Mouse (Mus musculus): ENCODE data around the gene Rab3a. TPM values are rescaled to one million over a fixed set of nuclear protein-coding genes. Genes with fewer than 3 reads are reported as not detected.
A peak's percentile ranks its signal among the peaks of the same experiment; 100 is the strongest.

Rab3a gene
- polyA plus RNA-seq, 1 experiment from 2014 or later = 56.6 TPM

DNA sequence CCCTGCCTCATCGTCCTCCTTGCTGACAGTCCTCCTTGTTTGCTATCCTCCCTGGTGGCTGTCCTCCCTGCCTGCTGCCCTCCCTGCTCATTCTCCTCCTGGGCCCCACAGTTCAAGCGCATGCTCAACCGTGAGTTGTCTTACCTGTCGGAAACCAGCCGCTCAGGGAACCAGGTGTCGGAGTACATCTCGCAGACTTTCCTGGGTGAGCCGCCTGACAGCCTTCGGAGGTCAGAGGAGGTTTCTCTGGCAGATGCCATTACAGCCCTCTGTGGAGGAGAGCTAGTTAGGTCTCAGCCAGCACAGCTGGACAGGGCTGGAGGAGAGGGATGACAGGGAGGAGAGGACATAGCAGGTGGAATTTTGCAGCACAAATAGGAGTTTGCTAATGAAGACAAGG, 7.8 kb upstream of the Rab3a start:
- H3K9me3 ChIP-seq (ENCODE audit: control insufficient read depth, low read length) = no peaks in the 10 kb centered on the region
- 75% methylated on average over 9 of the region's 9 CpGs for WGBS
- no peak overlapping the region for H3K4me3 ChIP-seq (ENCODE audit: low read depth, low read length)
- no peaks in the 10 kb centered on the region for H3K36me3 ChIP-seq (ENCODE audit: control insufficient read depth, insufficient read depth, low read length)
- H3K27me3 ChIP-seq (ENCODE audit: control insufficient read depth, insufficient read depth, low read length) = peaks cover 33% of the 10 kb centered on the region
- no peak for ATAC-seq (ENCODE audit: low FRiP score)
- no peak overlapping the region for H3K4me2 ChIP-seq
- no peak for DNase-seq (ENCODE audit: low spot score, missing footprints)
- no peak overlapping the region for H3K27ac ChIP-seq (ENCODE audit: low read depth, low read length)
- peaks cover 11% of the 10 kb centered on the region for H3K4me1 ChIP-seq (ENCODE audit: control insufficient read depth, insufficient read depth, low read length)
- H3K9ac ChIP-seq (ENCODE audit: low read length) = no peak overlapping the region

DNA sequence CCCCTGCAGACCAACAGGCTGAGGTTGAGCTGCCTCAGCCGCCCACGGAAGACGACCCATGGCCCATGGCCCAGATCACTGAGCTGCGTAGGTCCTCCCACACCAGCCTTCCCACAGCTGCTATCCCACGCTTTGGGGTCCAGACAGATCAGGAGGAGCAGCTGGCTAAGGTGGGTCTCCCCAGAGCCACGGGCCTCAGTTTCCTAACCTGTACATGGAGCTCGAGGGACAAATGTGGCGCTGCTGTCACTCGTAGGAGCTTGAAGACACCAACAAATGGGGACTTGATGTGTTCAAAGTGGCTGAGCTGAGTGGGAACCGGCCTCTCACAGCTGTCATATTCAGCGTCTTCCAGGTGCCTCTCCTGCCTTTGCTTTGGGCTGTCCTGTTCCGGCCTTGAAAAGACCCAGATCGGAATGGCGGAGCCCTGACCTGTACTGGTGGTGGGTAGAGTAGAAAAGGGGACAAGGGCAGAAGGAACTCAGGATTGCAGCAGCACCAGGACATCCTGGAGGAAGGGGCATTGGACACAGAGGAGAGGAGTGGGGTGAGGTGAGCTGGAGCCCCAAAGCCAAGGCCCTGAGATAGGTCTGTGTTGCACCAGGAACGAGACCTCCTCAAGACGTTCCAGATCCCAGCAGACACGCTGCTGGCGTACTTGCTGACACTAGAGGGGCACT, 7.1 kb upstream of the Rab3a start:
- WGBS = 81% methylated on average over 18 of the region's 18 CpGs
- H3K4me2 ChIP-seq = no peak overlapping the region
- ATAC-seq (ENCODE audit: low FRiP score) (no peak), DNase-seq (ENCODE audit: low spot score, missing footprints) (no peak)
- H3K4me1 ChIP-seq (ENCODE audit: control insufficient read depth, insufficient read depth, low read length) = peaks cover 11% of the 10 kb centered on the region
- no peaks in the 10 kb centered on the region for H3K36me3 ChIP-seq (ENCODE audit: control insufficient read depth, insufficient read depth, low read length)
- peaks cover 30% of the 10 kb centered on the region for H3K27me3 ChIP-seq (ENCODE audit: control insufficient read depth, insufficient read depth, low read length)
- no peak overlapping the region for H3K9ac ChIP-seq (ENCODE audit: low read length)
- no peak overlapping the region for H3K27ac ChIP-seq (ENCODE audit: low read depth, low read length)
- no peaks in the 10 kb centered on the region for H3K9me3 ChIP-seq (ENCODE audit: control insufficient read depth, low read length)
- H3K4me3 ChIP-seq (ENCODE audit: low read depth, low read length) = no peak overlapping the region

DNA sequence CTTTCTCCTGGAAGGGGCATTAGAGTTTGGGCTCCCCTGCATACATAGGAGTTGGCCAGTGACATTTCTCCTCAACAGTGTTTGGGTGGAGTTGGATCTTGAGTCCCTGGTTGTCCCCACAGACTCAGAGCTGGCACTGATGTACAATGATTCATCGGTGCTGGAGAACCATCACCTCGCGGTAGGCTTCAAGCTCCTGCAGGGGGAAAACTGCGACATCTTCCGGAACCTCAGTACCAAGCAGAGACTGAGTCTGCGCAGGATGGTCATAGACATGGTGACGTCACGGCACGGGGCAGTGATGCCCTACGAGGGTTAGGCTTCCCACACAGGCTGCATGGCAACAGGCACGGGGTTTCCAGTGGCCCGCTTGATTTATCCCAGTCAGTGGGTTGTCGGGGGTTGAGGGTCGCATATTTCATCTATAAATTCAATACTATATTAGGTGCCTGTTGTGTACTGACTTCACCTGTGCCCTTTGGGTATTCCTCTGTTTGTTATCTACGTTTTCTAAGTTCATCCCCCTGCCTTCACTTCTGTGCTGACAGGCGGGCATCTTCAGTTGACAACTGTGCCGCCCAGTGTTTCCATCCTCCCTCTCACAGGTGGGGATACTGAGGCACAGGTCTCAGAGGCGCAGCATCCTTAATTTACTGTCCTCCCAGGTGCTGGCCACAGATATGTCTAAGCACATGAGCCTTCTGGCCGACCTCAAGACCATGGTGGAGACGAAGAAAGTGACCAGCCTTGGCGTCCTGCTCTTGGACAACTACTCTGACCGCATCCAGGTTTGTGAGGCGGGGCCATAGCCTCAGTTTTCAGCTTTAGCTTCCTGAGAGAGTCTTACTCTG, 6.0 kb upstream of the Rab3a start:
- peaks cover 5% of the 10 kb centered on the region for H3K4me1 ChIP-seq (ENCODE audit: control insufficient read depth, insufficient read depth, low read length)
- no peaks in the 10 kb centered on the region for H3K36me3 ChIP-seq (ENCODE audit: control insufficient read depth, insufficient read depth, low read length)
- no peak overlapping the region for H3K4me3 ChIP-seq (ENCODE audit: low read depth, low read length)
- no peak overlapping the region for H3K27ac ChIP-seq (ENCODE audit: low read depth, low read length)
- no peaks in the 10 kb centered on the region for H3K9me3 ChIP-seq (ENCODE audit: control insufficient read depth, low read length)
- peaks cover 19% of the 10 kb centered on the region for H3K27me3 ChIP-seq (ENCODE audit: control insufficient read depth, insufficient read depth, low read length)
- H3K9ac ChIP-seq (ENCODE audit: low read length) = no peak overlapping the region
- WGBS = 86% methylated on average over 23 of the region's 23 CpGs
- H3K4me2 ChIP-seq = no peak overlapping the region
- DNase-seq (ENCODE audit: low spot score, missing footprints) (no peak), ATAC-seq (ENCODE audit: low FRiP score) (no peak)

DNA sequence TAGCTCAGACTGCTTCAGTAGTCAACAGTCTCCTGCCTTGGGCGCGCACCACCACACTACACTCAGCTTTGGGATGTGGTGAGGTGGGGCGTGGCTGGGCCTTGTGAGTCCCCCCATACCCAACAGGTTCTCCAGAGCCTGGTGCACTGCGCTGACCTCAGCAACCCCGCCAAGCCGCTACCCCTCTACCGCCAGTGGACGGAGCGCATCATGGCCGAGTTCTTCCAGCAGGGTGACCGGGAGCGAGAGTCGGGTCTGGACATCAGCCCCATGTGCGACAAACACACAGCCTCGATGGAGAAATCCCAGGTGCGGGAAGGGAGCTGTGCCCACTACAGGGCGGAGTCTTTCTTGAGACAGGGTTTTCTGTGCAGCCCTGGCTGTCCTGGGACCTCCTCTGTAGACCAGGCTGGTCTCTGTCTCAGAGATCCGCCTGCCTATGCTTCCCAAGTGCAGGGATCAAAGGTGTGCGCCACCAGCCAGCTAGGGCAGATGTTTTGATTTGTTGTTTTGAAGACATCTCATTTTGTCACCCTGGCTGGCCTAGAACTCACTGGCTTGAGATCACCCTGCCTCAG, 5.3 kb upstream of the Rab3a start:
- no peak overlapping the region for H3K4me3 ChIP-seq (ENCODE audit: low read depth, low read length)
- no peak overlapping the region for H3K27ac ChIP-seq (ENCODE audit: low read depth, low read length)
- H3K27me3 ChIP-seq (ENCODE audit: control insufficient read depth, insufficient read depth, low read length) = peaks cover 13% of the 10 kb centered on the region; the same call in 1 of the 2 replicates
- H3K9ac ChIP-seq (ENCODE audit: low read length) = no peak overlapping the region
- no peak for DNase-seq (ENCODE audit: low spot score, missing footprints)
- 80% methylated on average over 19 of the region's 19 CpGs for WGBS
- H3K36me3 ChIP-seq (ENCODE audit: control insufficient read depth, insufficient read depth, low read length) = no peaks in the 10 kb centered on the region
- H3K9me3 ChIP-seq (ENCODE audit: control insufficient read depth, low read length) = no peaks in the 10 kb centered on the region
- H3K4me2 ChIP-seq = no peak overlapping the region
- no peak for ATAC-seq (ENCODE audit: low FRiP score)
- H3K4me1 ChIP-seq (ENCODE audit: control insufficient read depth, insufficient read depth, low read length) = no peaks in the 10 kb centered on the region; the same call in 1 of the 2 replicates

DNA sequence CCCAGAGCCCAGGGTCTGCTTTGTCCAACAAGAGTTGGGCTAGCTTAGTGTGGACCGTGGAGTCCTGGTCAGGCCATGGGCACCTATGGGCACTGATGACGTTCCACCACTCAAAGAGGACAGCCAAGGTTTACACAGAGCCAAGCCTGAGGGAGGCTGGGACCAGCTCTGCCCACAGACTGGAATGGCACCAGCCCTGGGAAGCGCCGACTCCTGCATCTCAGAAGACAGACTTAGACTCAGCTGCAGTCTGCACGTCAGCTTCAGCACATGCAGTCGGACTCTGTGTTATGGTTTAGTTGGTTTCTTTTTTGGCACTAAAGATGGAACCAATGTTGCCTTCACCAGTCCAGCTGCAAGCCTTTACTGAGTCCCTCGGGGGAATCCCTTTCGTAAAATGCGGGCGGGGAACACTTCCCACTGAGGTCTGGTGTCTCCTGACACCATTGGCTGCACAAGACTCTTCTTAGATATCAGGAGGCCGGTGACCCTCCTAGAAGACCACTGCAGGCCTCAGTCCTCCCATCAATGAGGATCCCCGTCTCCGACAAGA, 4.3 kb upstream of the Rab3a start:
- H3K4me1 ChIP-seq (ENCODE audit: control insufficient read depth, insufficient read depth, low read length) = peaks cover 3% of the 10 kb centered on the region; the same call in 1 of the 2 replicates
- H3K9ac ChIP-seq (ENCODE audit: low read length) = no peak overlapping the region
- DNase-seq (ENCODE audit: low spot score, missing footprints) = no peak
- ATAC-seq (ENCODE audit: low FRiP score) = no peak
- no peaks in the 10 kb centered on the region for H3K9me3 ChIP-seq (ENCODE audit: control insufficient read depth, low read length)
- H3K27me3 ChIP-seq (ENCODE audit: control insufficient read depth, insufficient read depth, low read length) = peaks cover 6% of the 10 kb centered on the region; the same call in 1 of the 2 replicates
- no peak overlapping the region for H3K4me2 ChIP-seq
- H3K27ac ChIP-seq (ENCODE audit: low read depth, low read length) = no peak overlapping the region
- no peaks in the 10 kb centered on the region for H3K36me3 ChIP-seq (ENCODE audit: control insufficient read depth, insufficient read depth, low read length)
- WGBS = 84% methylated on average over 13 of the region's 13 CpGs
- H3K4me3 ChIP-seq (ENCODE audit: low read depth, low read length) = no peak overlapping the region

- ATAC-seq (ENCODE audit: low FRiP score) (no peak), DNase-seq (ENCODE audit: low spot score, missing footprints) (peak; percentile 93)
- H3K4me3 ChIP-seq (ENCODE audit: low read depth, low read length) = no peak overlapping the region
- peaks cover 4% of the 10 kb centered on the region; the same call in 1 of the 2 replicates for H3K4me1 ChIP-seq (ENCODE audit: control insufficient read depth, insufficient read depth, low read length)
- no peaks in the 10 kb centered on the region; the same call in 1 of the 2 replicates for H3K27me3 ChIP-seq (ENCODE audit: control insufficient read depth, insufficient read depth, low read length)
- WGBS = 43% methylated on average over 11 of the region's 11 CpGs
- H3K4me2 ChIP-seq = no peak overlapping the region
- H3K36me3 ChIP-seq (ENCODE audit: control insufficient read depth, insufficient read depth, low read length) = no peaks in the 10 kb centered on the region
- H3K9me3 ChIP-seq (ENCODE audit: control insufficient read depth, low read length) = no peaks in the 10 kb centered on the region
- H3K27ac ChIP-seq (ENCODE audit: low read depth, low read length) = no peak overlapping the region
- no peak overlapping the region for H3K9ac ChIP-seq (ENCODE audit: low read length)
Measured at GRCm38 (mm10) chr8:70752000-70752764, 2.3 kb upstream of the Rab3a start.

DNA sequence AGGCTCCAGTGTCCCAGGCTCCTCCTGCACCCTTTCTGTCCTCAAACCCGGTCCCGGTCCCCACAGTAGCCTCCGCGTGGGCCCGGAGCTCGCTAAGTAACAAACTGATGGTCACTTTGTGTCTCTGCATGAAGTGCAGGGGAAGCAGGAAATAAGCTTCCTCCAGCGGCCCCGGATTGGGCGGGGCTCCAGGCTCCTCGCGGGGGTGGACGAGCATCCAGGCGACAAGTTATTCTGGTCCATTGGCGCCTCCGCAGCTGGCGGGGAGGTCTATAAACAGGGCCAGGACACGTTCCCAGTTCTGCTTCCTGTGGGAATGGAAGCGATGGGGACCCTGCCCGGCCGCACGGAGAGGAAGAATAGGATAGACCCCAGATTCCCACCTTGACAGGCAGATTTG, 1.3 kb upstream of the Rab3a start:
- H3K4me2 ChIP-seq = no peak overlapping the region

GRCm38 (mm10) chr8:70754871-70755660, 587 bp downstream of the Rab3a start:
- peaks cover 8% of the 10 kb centered on the region; the same call in 1 of the 2 replicates for H3K4me1 ChIP-seq (ENCODE audit: control insufficient read depth, insufficient read depth, low read length)
- no peaks in the 10 kb centered on the region for H3K36me3 ChIP-seq (ENCODE audit: control insufficient read depth, insufficient read depth, low read length)
- peak overlapping the region; percentile 65 for H3K9ac ChIP-seq (ENCODE audit: low read length)
- peak; percentile 25 for ATAC-seq (ENCODE audit: low FRiP score)
- peak overlapping the region; percentile 66 for H3K4me3 ChIP-seq (ENCODE audit: low read depth, low read length)
- peak overlapping the region; percentile 88 for H3K4me2 ChIP-seq
- DNase-seq (ENCODE audit: low spot score, missing footprints) = peak; percentile 91
- 17% methylated on average over 50 of the region's 50 CpGs for WGBS
- H3K27ac ChIP-seq (ENCODE audit: low read depth, low read length) = no peak overlapping the region
- H3K27me3 ChIP-seq (ENCODE audit: control insufficient read depth, insufficient read depth, low read length) = no peaks in the 10 kb centered on the region
- no peaks in the 10 kb centered on the region for H3K9me3 ChIP-seq (ENCODE audit: control insufficient read depth, low read length)

More for the DNA sequence above, 1.3 kb upstream of the Rab3a start:
- ATAC-seq (ENCODE audit: low FRiP score) (no peak), DNase-seq (ENCODE audit: low spot score, missing footprints) (no peak)
- Histone ChIP-seq H3K4me1 (ENCODE audit: control insufficient read depth, insufficient read depth, low read length) (peaks cover 4% of the 10 kb centered on the region; the same call in 1 of the 2 replicates), H3K9me3 (ENCODE audit: control insufficient read depth, low read length) (no peaks in the 10 kb centered on the region), H3K27me3 (ENCODE audit: control insufficient read depth, insufficient read depth, low read length) (no peaks in the 10 kb centered on the region), H3K9ac (ENCODE audit: low read length) (no peak overlapping the region), H3K36me3 (ENCODE audit: control insufficient read depth, insufficient read depth, low read length) (no peaks in the 10 kb centered on the region), H3K4me3 (ENCODE audit: low read depth, low read length) (no peak overlapping the region), H3K27ac (ENCODE audit: low read depth, low read length) (no peak overlapping the region)
- WGBS = 36% methylated on average over 21 of the region's 21 CpGs

All from midbrain, embryonic 11.5 days (tissue).